Mouse (Mus musculus) 3134 (cell line): ENCODE measurements around the gene 5530400C23Rik.
"Not testable (repeated sequence)": the region's sequence is repeated elsewhere in the genome, so short reads cannot be mapped to it uniquely, and the experiment has no call there.

Source experiments
- DNase-seq: peaks from one replicate; pipeline ENCODE4 v3.0.0-alpha.2; 2011; ENCODE audit warnings: low spot score; ENCODE audit not compliant: insufficient read length; ENCODE audit errors: extremely low read depth

The 5530400C23Rik gene

GRCm38 (mm10) chr6:133291916-133292315 lies at the start of gene 5530400C23Rik:
TSS of gene 5530400C23Rik (plus strand) at chr6:133292216.
- not testable (repeated sequence) for DNase-seq

- DNase-seq: no peak
Measured at GRCm38 (mm10) chr6:133305952-133306715, 14.1 kb downstream of the 5530400C23Rik start.

GRCm38 (mm10) chr6:133313896-133314295 lies 21.9 kb downstream of the 5530400C23Rik start:
- DNase-seq: not testable (repeated sequence)

- no peak for DNase-seq
Measured at GRCm38 (mm10) chr6:133338535-133338934, 46.5 kb downstream of the 5530400C23Rik start.

- not testable (repeated sequence) for DNase-seq
Measured at GRCm38 (mm10) chr6:133341731-133342130, 49.7 kb downstream of the 5530400C23Rik start.
